Mouse (Mus musculus) lung, adult 2 months (tissue): Measurements from ENCODE around the gene Gtf2i. TPM values are rescaled to one million over a fixed set of nuclear protein-coding genes. Genes with fewer than 3 reads are reported as not detected.
A peak's percentile ranks its signal among the peaks of the same experiment; 100 is the strongest.
"Not testable (repeated sequence)": the region's sequence is repeated elsewhere in the genome, so short reads cannot be mapped to it uniquely, and the experiment has no call there.

Experiments used
- DNase-seq: peaks from one replicate; pipeline ENCODE4 v3.0.0; 2022
- H3K4me1 ChIP-seq: fragments of 200-500 bp; 2 replicates; pipeline ENCODE4 v1.6.1; 2011; ENCODE audit warnings: low read length; ENCODE audit not compliant: control insufficient read depth, insufficient read depth
- H3K4me3 ChIP-seq: fragments of 200-500 bp; replicated peaks from 2 replicates; pipeline ENCODE3; 2011; ENCODE audit warnings: low read depth, mild to moderate bottlenecking, control low read depth, low read length; ENCODE audit errors: extremely low read depth
- CTCF ChIP-seq: fragments of 200-500 bp; IDR thresholded peaks from 2 replicates; pipeline ENCODE4 v1.5.1; 2011; ENCODE audit warnings: mild to moderate bottlenecking, low read length, control low read depth; ENCODE audit not compliant: insufficient read depth
- POLR2A ChIP-seq: fragments of 200-500 bp; IDR thresholded peaks from 2 replicates; pipeline ENCODE4 v1.6.1; 2011; ENCODE audit warnings: low read depth, mild to moderate bottlenecking, control low read depth, low read length, borderline replicate concordance; ENCODE audit errors: extremely low read depth
- WGBS: fragments of 180-500 bp; shearing (Covaris S2); methylation state at CpG from one replicate; pipeline ENCODE4 v1.1.7; 2018; 5-methylcytosine and 5-hydroxymethylcytosine counted together
- polyA plus RNA-seq: library from polyadenylated mRNA; depleted of rRNA; stranded (reverse); fragments of >200 nt; gene quantifications from 2 replicates; pipeline ENCODE4 v1.2.3, GENCODE M21; 2012; rRNA removed

Gtf2i gene
- polyA plus RNA-seq = 63.8 and 79.5 TPM in 2 replicates

DNA sequence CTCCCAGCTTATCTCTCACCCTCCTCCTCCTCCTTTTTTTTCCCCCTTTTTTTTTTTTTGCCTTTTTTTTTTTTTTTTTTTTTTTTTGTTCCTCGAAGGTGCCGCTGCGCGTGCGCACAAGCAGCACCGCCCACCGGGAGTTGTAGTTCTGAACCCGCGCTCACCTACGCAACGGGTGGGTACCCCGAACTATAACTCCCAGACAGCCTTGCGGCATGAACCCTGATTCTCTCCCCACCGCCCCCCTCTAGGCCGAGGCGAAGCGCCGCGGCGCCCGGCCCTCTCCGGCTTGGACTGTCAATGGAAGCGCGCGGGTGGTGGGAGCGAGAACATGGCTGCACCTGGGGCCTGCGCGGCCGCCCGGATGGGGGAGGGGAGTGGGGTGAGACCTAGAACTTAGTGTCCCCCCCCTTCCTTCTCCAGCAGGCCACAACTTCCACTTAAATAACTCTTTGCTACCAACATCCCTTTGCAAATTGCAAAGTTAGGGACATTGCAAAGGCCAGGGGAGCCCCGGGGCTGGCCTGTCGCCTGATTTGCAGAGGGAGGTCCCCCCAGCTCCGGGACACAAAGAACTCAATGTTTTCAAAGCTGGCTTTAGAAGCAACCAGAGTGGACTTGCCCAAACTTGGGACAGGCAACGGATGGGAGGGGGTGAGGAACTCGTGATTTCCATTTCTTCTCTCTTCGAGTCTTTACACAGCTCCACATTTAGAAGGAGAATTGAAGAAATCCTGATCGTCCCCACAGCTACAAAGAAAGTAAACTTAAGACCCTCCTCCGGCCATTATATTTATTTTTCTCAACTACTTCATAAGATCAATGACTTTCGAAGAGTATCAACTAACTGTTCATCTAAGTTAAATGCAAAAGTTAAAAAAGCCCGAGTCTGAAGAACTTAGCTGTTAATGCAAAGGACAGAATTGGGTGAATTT lies at the start of gene Gtf2i:
Gtf2i (minus strand) TSS at position 73 of the 935 bp plus-strand sequence.
- under 1% methylated on average over 40 of the region's 40 CpGs for WGBS
- TF ChIP-seq POLR2A (no peak; the same call in 1 of the 2 replicates), CTCF (no peak)
- DNase-seq = peak; percentile 89
- Histone ChIP-seq H3K4me3 (peak within 1 kb of the TSS; percentile 95), H3K4me1 (peaks cover 3% of the 10 kb centered on the region)

DNA sequence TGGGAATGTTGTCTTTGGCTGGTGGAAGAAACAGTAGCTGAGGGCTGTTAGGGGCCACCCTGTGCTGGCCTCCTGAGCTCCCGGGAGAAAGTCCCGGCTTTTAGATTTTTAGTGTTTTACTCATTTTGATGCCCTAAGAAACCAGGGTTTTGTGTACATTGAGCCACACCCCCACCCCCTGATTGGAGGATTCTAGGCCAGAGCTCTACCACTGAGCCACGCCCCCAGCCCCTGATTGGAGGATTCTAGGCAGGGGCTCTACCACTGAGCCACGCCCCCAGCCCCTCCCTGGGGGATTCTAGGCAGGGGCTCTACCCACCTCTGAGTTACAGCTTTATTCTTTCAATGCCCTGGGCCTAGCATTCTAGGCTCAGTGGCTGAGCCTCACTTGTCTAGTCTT lies 44.5 kb upstream of the Gtf2i start:
- WGBS = 95% methylated on average over 4 of the region's 4 CpGs
- Histone ChIP-seq H3K4me1 (no peaks in the 10 kb centered on the region), H3K4me3 (no peak overlapping the region)
- no peak for TF ChIP-seq POLR2A
- TF ChIP-seq CTCF = no peak
- no peak for DNase-seq

DNA sequence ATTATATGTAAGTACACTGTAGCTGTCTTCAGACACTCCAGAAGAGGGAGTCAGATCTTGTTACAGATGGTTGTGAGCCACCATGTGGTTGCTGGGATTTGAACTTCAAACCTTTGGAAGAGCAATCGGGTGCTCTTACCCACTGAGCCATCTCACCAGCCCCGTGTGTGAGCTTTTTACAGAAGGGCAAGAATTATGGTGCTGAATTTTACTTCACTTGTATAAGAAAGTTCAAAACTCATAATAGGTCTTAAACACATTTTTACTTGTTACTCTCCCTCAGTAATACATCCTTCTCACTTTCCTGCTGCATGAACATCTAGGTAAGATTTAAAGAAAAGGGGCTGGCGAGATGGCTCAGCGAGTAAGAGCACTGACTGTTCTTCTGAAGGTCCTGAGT lies 40.8 kb upstream of the Gtf2i start:
- H3K4me3 ChIP-seq, H3K4me1 ChIP-seq, DNase-seq: not testable (repeated sequence)
- WGBS = 92% methylated on average over 4 of the region's 4 CpGs

DNA sequence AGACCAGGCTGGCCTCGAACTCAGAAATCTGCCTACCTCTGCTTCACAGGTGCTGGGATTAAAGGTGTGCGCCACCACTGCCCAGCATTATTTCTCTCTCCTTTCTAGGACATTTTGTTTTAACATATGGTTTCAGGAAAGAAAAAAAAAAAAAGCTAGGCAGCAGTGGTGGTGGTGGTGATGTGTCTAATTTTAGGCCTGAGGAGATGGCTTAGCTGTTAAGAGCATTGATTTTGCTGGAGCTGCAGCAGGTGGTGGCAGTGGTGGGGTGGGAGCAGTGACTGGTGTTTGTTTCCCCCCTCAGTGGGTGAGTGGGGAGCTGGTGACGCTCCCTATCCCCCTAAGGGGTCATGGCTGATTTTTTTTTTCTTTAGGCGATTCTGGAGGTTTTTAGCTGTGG lies 38.6 kb upstream of the Gtf2i start:
- no peaks in the 10 kb centered on the region for H3K4me1 ChIP-seq
- TF ChIP-seq POLR2A = no peak
- no peak for TF ChIP-seq CTCF
- no peak for DNase-seq
- WGBS = 73% methylated on average over 4 of the region's 4 CpGs
- no peak overlapping the region for H3K4me3 ChIP-seq

DNA sequence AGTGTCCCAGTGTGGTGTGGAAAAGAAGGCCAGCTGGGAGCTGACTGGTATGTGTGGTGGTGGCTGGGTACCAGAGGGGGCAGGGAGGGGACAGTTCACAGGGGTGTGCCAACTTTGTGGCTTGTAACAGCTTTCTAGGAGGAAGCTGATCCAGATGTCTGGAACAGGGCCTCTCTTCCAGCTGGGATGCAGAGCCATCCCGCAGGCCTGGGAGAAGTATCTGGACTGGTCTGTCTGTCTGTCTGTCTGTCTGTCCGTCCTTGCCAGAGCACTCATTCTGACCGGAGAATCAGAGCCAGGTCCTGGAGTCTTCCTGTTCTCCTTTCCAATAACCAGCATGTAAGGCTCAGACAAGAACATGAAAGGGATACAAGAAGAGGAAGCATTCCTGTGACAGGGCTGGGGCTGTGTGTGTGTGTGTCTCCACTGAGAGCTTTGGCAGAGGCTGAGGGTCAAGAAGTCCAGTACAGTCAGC lies 38.0 kb upstream of the Gtf2i start:
- Histone ChIP-seq H3K4me3 (no peak overlapping the region), H3K4me1 (no peaks in the 10 kb centered on the region)
- DNase-seq = no peak
- 42% methylated on average over 3 of the region's 3 CpGs for WGBS
- TF ChIP-seq CTCF (no peak), POLR2A (no peak)

DNA sequence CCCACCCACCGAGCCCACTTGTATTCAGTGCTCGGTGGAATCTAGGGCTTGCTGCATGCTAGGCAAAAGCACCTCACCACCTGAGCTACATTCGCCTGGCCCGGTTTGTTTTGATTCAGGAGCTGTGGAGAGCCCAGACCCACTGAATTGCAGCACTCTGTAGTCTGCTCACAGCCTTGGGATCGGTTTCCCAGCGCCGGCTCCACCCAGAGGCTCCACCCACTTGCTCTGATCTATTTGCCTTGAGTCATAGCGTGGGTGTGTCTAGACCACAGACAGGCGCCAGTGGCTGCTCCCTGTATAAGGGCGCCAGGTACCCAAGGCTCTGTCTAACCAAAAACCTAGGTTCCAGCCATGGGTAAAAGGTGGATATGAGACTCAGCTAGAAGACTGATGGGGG lies 36.1 kb upstream of the Gtf2i start:
- no peak for TF ChIP-seq CTCF
- TF ChIP-seq POLR2A = no peak
- peak; percentile 43 for DNase-seq
- WGBS = 10% methylated on average over 10 of the region's 10 CpGs
- Histone ChIP-seq H3K4me3 (no peak overlapping the region), H3K4me1 (no peaks in the 10 kb centered on the region)

DNA sequence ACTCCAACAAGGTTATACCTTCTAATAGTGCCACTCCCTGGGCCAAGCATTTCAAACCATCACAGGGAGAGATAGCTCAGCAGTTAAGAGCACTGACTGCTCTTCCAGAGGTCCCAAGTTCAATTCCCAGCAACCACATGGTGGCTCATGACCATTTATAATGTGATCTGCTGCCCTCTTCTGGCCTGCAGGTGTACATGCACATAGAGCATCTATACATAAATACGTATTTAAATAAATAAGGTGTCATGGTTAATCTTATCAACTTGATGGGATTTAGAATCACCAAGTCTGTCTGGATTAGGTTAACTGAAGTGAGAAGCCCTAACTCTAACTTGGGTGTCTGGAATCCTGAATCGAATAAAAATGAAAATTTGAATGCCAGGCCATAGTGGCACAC lies 32.5 kb upstream of the Gtf2i start:
- DNase-seq = no peak
- TF ChIP-seq POLR2A (no peak), CTCF (0 out of 2 replicates have a peak, but pooled peaks have one; percentile 23)
- 77% methylated on average over 2 of the region's 2 CpGs for WGBS
- H3K4me1 ChIP-seq = no peaks in the 10 kb centered on the region
- no peak overlapping the region for H3K4me3 ChIP-seq

DNA sequence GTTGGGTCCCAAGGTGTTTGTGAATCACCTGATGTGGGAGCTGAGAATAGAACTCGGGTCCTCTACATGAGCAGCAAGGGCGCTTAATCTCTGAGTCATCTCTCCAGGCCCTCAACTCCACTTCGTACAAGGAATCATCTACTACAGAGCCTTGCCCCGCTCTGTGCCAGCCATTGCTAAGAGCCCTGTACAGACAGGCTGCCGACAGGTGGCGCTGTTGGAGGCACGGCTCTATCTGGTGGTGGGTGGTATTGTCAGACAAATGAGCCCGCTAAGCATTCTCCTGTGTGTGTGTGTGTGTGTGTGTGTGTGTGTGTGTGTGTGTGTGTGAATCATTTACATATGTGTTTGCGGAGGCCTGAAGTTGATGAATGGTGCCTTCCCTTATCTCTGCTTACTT lies 30.9 kb upstream of the Gtf2i start:
- no peak for DNase-seq
- 77% methylated on average over 9 of the region's 9 CpGs for WGBS
- no peak overlapping the region for H3K4me3 ChIP-seq
- H3K4me1 ChIP-seq = no peaks in the 10 kb centered on the region
- TF ChIP-seq CTCF (peak; percentile 60), POLR2A (no peak)

DNA sequence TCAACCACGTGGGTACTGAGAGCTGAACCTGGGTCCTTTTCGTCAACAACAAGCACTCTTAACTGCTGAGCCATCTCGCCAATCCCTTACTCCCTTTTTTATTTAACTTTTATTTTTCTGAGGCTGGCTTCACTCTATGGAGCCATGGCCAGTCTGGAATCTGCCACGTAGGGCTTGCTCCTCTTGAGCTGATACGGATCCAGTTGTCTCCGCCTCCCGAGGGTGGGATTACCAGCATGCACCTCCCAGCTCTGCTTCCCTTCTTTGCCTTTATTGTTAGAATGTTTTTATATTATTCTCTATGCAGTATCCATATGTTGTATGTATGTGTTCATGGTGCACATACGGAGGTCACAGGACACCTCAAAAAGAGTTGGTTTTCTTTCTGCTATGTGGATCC lies 29.5 kb upstream of the Gtf2i start:
- Histone ChIP-seq H3K4me1 (no peaks in the 10 kb centered on the region), H3K4me3 (no peak overlapping the region)
- TF ChIP-seq POLR2A (no peak), CTCF (no peak)
- DNase-seq = no peak
- WGBS = 76% methylated on average over 8 of the region's 8 CpGs

DNA sequence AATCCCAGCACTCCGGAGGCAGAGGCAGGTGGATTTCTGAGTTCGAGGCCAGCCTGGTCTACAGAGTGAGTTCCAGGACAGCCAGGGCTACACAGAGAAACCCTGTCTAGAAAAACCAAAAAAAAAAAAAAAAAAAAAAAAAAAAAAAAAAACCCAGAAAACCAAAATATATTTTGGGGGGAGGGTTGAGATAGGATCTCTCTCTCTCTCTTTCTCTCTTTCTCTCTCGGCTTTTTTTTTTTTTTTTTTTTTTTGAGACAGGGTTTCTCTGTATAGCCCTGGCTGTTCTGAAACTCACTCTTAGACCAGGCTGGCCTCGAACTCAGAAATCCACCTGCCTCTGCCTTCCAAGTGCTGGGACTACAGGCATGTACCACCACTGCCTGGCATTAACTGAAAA lies 29.0 kb upstream of the Gtf2i start:
- H3K4me1 ChIP-seq, DNase-seq, H3K4me3 ChIP-seq: not testable (repeated sequence)
- 86% methylated on average over 4 of the region's 4 CpGs for WGBS
